Mouse (Mus musculus) forelimb bud, embryonic 11.5 days (tissue): ENCODE measurements around the gene Gxylt2.

Experiments
- DNase-seq: peaks from one replicate; pipeline ENCODE4 v3.0.0-alpha.2; 2012; ENCODE audit warnings: low read depth, low spot score

Gxylt2 gene

GRCm38 (mm10) chr6:100715296-100715828 is 10.8 kb downstream of the Gxylt2 start:
- DNase-seq = no peak

DNA sequence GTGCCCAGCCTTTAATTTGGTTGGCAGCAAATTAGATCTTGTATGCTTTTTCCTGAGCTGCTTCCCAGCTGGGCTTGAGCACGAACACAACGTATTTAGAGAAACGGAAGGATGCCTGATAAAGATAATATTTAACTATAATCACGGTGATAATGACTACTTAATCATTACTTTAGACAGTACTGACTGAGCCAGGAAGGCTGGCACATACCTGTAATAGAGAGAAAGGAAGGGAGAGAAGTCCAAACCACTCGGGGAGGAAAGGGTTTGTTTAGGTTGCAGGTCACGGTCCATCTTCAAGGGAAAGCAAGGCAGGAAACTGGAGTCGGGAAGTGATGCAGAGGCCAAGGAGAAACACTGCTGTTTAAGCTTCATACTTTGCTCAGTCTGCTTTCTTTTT is 11.6 kb downstream of the Gxylt2 start:
- DNase-seq = no peak

DNA sequence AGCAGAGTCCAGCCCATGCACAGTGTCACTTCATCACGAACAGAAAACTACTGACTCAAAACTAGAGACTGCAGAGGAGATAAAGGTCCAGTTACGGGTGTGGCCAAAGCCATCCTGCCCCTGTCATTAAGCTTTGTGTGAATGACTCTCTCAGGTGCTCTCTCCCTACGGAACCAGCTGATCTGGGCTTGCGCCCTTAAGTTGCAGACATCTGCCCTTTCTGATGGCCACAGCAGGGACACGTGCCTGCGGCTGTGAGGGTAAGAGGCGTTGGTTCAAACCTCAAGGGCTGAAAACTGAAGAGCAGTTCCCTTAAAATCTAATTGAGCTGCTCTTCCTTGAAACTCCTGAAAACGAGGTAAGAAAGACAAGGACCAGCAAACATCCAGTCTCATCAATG is 12.3 kb downstream of the Gxylt2 start:
- DNase-seq = no peak

DNA sequence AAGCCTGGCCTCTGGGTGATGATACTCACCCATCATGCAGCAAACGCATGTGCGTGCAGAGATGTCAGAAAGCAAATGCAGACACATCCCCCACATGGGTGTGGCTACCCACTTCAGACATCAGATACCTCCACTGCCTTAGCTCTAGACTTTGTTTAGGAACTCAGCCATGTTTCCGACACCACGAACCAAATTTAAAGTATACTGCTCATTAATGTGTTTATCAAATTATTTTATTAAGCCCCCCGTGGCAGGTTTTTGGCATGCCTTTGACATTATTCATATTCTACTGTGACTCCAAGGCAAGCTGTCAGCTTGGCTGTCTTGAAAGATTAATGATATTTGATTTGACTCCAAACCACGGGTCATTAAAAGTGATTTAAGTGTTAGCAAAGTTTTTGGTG is 15.6 kb downstream of the Gxylt2 start:
- DNase-seq = no peak

DNA sequence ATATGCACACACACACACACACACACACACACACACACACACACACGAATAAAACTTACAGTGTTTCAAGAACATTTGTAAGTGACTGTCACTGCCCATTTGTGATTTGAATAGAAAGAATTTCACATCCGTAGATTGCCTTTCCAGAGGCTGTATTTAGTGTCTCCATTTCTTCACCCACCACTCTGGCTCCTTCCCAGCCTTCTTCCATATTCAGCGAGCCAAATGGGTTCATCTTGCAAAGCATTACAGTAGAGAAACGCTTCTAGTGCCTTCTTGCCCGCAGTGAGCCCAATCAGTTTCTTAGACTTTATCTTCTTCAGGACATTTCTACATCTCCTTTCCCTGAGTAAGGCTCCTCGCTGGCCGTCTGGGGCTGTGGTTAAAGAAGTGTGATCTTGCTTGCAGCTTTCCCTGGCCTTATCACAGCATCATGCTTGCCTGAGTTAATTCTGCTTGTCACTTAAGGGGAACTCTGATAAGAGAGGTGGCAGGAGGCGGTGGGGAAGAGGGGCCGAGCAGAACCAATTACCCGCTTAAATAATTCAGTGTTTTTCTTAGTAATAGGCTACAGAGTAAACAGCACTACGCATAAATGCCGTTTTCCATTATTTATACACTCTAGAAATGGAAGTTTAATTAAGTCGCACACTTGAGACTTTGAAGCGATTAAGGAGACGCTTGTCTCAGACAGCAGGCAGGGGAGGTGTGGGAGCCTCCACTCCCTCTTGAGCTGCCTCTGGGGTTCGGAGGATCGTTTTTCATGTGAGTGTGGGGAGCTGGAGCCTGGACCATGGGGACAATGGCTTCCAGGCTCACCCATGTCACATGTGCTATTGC is 16.6 kb downstream of the Gxylt2 start:
- DNase-seq = no peak

DNA sequence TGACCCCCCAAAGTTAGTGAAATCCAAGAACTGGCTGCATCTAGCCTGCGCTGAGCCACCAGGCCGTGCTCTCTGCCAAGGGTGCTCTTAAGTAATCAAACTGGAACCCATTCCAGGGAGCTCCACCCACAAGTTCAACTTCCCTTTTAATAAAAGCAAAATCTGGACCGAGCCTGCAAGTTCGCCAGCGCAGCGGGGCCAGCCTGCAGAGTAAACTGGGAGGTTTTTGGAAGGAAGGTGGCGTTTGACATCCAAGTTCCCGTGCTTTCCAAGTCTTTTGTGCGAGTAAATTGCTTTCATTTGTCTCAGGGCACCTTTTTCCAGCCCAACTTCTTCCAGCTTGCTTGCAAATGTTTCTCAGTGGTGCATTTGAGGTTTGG is 27.5 kb downstream of the Gxylt2 start:
- DNase-seq = no peak

DNA sequence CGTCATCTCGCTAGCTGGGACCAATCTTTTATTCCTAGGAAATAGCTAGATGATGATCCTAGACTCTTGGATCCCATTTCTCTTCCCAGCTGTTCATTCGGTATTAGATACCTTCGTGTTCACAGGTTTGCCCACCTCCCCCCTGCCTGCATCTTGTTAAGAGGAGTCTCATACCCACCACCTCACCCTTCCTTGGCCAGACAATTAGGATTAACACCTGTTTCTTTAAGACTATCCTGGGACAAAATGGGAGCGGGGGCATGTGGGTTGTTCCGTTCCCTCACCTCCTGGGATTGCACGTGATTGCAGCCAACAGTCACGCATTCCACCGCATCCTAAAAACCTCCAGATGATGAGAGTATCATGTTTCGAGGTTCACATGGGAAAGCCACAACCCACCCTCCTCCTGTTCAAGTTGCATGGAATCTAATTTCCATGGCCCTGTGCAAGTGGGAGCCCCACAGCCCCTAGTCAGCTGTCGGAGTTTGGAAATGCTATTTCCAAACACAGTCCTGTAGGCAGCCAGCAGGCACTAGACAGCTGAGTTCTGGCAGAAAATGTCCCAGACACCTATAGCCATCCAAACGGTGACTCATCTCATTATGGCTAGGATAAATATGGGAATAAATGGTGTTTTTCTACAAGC is 28.0 kb downstream of the Gxylt2 start:
- peak; percentile 84 for DNase-seq

DNA sequence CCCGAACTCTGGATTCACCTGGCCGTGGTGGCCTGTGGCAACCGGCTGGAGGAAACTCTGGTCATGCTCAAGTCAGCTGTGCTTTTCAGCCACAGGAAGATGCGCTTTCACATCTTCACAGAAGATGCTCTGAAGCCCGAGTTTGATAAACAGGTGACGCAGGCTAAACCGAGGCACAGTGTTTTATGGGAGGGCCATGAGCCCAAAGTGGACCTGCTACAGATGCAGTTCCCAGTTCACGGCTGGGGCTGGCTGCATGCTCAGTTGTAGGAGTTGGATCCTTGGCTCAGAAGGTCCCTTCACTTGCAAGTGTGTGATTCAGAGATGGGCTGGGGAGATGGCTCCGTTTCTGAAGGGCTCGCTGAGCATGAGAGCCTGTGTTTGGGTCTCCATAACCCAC is 28.7 kb downstream of the Gxylt2 start:
- DNase-seq = no peak

DNA sequence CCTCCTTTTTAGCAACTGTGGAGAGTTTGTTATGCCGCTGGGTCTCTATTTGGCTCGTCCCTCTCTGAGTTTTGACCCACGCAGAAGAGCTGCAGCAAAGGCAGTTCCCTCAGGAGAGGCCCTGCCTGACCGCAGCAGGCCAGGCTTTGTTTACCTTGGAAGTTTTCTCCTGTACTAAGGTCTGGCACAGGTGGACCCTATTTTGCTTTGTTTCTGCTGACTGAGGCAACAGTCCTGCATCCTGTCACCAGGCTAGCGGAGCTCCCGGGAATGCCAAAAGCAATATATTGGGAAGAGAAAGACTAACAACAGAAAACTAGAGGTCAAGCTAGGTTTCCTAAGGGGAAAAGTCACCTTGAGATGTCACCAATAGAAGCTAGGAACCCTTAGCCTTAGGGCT is 29.8 kb downstream of the Gxylt2 start:
- DNase-seq = no peak

GRCm38 (mm10) chr6:100758431-100759208 is 54.1 kb downstream of the Gxylt2 start:
- DNase-seq = no peak

DNA sequence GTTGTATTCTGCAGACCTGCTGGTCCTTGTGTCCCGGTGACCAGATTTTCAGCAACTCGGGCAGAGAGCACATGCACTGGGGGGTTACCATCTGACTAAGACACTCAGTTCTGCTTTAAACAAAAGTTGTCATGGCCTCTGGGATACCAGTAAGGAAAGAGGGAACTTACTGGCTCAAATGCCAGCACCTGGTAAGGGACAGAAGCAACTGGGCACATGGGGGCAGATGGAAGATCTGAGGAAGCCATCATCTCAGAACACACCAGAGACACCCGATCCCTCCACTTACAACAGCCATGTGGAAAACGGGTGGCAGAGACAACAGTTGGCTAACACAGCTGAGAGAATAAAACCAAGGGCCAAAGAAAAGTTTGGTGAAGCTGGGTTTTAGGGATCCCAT is 63.2 kb downstream of the Gxylt2 start:
- no peak for DNase-seq

- DNase-seq = peak; percentile 48
Measured at GRCm38 (mm10) chr6:100775923-100776505, 71.5 kb downstream of the Gxylt2 start.

- DNase-seq = no peak
Measured at GRCm38 (mm10) chr6:100778595-100778994, 74.1 kb downstream of the Gxylt2 start.

DNA sequence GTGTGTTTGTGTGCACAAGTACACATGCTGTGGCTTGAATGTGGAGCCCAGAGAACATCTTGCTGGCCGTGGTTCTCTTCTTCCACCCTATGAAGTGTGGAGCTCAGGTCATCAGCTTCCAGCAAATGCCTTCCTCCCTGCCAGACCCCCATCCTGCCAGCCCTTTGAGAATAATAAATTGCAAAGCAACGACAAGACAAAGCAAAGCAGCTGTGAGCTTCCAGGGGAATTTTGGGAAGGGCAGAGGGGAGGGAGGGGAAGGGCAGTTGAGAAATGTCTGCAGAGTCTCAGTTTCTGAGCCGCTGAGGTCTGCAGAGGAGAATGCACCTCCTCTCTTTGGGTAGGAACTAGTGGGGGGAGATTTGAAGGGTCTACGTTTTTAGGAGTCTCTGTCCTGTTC is 75.9 kb downstream of the Gxylt2 start:
- peak; percentile 43 for DNase-seq

DNA sequence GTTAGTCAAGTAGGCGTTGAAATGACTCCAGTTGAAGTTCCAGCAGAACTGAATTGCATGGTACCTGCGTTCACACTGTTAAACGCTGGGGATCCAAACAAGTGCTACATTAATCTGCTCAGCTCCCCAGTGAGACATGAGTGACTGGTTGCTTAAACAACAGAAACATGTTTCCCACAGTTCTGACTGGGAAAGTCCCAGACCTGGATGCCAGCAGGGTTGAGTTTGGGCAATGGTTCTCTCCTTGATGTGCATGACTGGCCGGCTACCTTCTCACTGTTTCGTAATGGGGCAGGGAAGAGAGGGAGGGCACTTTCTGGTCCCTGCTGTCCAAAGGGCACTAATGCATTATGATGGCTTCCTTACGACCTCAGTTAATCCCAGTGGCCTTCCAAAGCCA is 77.1 kb downstream of the Gxylt2 start:
- DNase-seq = no peak

GRCm38 (mm10) chr6:100787726-100788125 is 83.2 kb downstream of the Gxylt2 start:
- no peak for DNase-seq

- no peak for DNase-seq
Measured at GRCm38 (mm10) chr6:100789161-100789560, 84.6 kb downstream of the Gxylt2 start.

- DNase-seq = peak; percentile 5
Measured at GRCm38 (mm10) chr6:100792055-100792659, 87.6 kb downstream of the Gxylt2 start.

DNA sequence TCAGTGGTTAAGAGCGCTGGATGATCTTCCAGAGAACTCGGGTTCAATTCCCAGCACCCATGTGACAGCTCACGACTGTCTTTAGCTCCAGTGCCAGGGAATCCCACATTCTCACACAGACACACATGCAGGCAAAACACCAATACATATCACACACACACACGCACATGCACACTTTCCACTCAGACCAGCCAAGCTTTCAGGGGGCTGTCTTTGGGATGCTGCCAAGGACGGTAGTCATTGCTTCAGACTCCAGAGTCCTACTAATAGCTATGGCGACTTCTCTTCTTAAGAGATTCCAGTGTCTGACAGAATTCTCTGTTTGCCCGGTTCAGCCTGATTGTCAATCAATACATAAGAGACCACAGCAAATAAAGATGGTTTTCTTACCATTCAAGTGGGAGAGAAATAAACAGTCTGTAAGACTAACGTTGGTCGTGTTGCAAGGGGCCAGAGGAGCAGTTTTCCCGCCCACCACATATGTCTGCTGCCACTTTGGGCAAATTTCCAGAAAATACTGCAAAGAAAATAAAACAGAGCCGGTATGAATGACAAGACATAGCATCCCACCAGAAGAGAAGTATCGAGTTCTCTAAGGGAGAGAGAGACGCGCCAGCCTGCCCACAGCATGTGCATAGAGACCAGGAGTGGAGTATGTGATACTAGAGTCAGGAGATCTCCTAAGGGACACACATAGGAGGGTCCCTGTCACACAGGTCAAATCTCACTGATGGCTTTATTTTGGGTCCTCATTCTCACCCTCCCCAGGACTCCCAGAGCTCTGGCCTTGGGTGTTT is 88.6 kb downstream of the Gxylt2 start:
- no peak for DNase-seq

DNA sequence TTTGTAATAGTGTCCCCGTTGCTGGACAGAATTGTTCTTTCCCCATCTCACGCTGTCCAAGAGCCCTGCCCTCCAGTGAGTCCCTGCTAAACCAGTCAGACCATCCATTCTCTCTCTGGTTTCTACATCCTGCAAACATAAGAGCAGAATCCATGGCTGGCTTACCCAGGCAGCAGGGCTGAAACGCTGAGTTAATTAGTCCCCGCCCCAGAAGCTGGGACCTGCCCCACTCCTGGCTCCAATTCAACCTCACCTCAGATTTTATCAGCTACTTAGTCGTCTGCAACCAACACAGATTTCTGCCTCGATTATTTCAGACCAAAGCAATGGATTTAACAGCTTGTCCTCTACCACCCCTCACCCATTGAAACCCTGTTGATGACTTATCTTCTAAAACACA is 91.3 kb downstream of the Gxylt2 start:
- DNase-seq = peak; percentile 9

- DNase-seq = no peak
Measured at GRCm38 (mm10) chr6:100799290-100799689, 94.8 kb downstream of the Gxylt2 start.
